Mouse (Mus musculus) right cerebral cortex, adult 2 months (tissue): ENCODE results near the gene Phox2a.

Experiments used
- DNase-seq, 2 experiments: peaks; one replicate each; pipeline ENCODE4 v3.0.0; 2021 to 2022; ENCODE audit warnings: low spot score in 2 of 2

Phox2a gene

GRCm38 (mm10) chr7:101837606-101838471, 19.7 kb downstream of the Phox2a start, which contains the start of gene Inppl1:
Gene Inppl1 (minus strand): TSS chr7:101838229.
- DNase-seq = peak; percentile 72 to 80

GRCm38 (mm10) chr7:101844186-101844585, 26.1 kb downstream of the Phox2a start:
- no peak for DNase-seq

GRCm38 (mm10) chr7:101847934-101848333, 29.8 kb downstream of the Phox2a start:
- DNase-seq = no peak

- no peak for DNase-seq
These were observed 33.6 kb downstream of the Phox2a start for GRCm38 (mm10) chr7:101851689-101852088.

- no peak for DNase-seq
These were observed 34.7 kb downstream of the Phox2a start for GRCm38 (mm10) chr7:101852846-101853245.

- no peak for DNase-seq
These were observed 35.7 kb downstream of the Phox2a start for GRCm38 (mm10) chr7:101853816-101854215.

GRCm38 (mm10) chr7:101857094-101857493, 39.0 kb downstream of the Phox2a start, which contains the start of gene Folr2:
Gene Folr2 (minus strand): TSS chr7:101857194.
- no peak for DNase-seq

- no peak for DNase-seq
These were observed 40.2 kb downstream of the Phox2a start for GRCm38 (mm10) chr7:101858362-101858761.

- no peak for DNase-seq
These were observed 42.9 kb downstream of the Phox2a start for GRCm38 (mm10) chr7:101860978-101861377.

- DNase-seq = no peak
These were observed 44.2 kb downstream of the Phox2a start for GRCm38 (mm10) chr7:101862291-101862690.

GRCm38 (mm10) chr7:101863415-101863814, 45.3 kb downstream of the Phox2a start, which contains the start of gene Anapc15:
Gene Anapc15 (plus strand): TSS chr7:101863715.
- DNase-seq = no peak

- no peak for DNase-seq
These were observed 48.6 kb downstream of the Phox2a start for GRCm38 (mm10) chr7:101866491-101867265.

GRCm38 (mm10) chr7:101867482-101867881, 49.4 kb downstream of the Phox2a start:
- no peak for DNase-seq

- DNase-seq = no peak
These were observed 50.4 kb downstream of the Phox2a start for GRCm38 (mm10) chr7:101868241-101869162.

- DNase-seq = no peak
These were observed 51.0 kb downstream of the Phox2a start for GRCm38 (mm10) chr7:101869163-101869500.

GRCm38 (mm10) chr7:101870629-101871028, 52.5 kb downstream of the Phox2a start, which contains the start of gene Folr1:
Gene Folr1 (minus strand): TSS chr7:101870788.
- no peak for DNase-seq

GRCm38 (mm10) chr7:101871296-101871695, 53.2 kb downstream of the Phox2a start:
- DNase-seq = no peak
